Mouse (Mus musculus) liver, postnatal 0 days (tissue): ENCODE measurements at regions not wholly inside any gene's neighbourhood (a gene's known extent, or its start where the extent isn't known, plus 50 kb on each side); places are given as distances from the start of the nearest gene placed in this dataset.

Experiments used
- CTCF ChIP-seq: sonication (generic); IDR thresholded peaks from 2 replicates; pipeline ENCODE4 v1.5.1; 2016; ENCODE audit warnings: antibody characterized with exemption, low read depth
- EP300 ChIP-seq: IDR thresholded peaks from 2 replicates; pipeline ENCODE4 v1.6.1; 2016; ENCODE audit warnings: antibody characterized with exemption, low read depth, mild to moderate bottlenecking

GRCm38 (mm10) chr1:179868656-179869055 is 65.2 kb upstream of the Ahctf1 start:
- TF ChIP-seq CTCF: no peak
- TF ChIP-seq EP300: no peak
